Mouse (Mus musculus): ENCODE measurements at regions not wholly inside any gene's neighbourhood (a gene's known extent, or its start where the extent isn't known, plus 50 kb on each side); places are given as distances from the start of the nearest gene placed in this dataset.

GRCm38 (mm10) chr8:116133084-116133483 lies 371.7 kb upstream of the Dynlrb2 start:
- TF ChIP-seq CTCF (IDR thresholded peaks at IDR 0.05; ENCODE audit: low read depth), result no peak
- TF ChIP-seq EP300 (IDR thresholded peaks at IDR 0.05; ENCODE audit: low read depth), result no peak
